Mouse (Mus musculus): Measurements from ENCODE around the gene Mag.

DNA sequence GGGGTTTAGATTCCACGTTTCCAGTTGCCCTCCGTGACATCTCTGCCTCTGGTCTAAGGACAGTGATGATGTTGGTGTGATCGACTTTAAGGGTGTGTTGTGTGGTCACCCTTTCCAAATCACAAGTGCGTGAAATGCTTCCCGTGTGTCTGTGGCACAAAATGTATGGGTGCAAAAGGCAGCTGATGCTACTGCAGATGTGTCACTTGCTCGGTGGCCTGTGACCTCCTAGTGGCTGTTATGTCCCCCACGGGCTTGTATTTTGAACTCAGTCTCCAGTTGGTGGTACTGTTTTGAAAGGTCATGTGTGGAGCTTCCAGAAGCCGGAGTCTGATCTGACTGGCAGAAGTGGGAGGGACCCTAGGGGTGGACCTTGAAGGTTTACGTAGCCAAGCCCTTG is 22.9 kb downstream of the Mag start:
- no peak for TF ChIP-seq ZC3H11A (IDR thresholded peaks at IDR 0.05; ENCODE audit: borderline replicate concordance, low read depth, low read length)
- no peak for TF ChIP-seq HCFC1 (IDR thresholded peaks at IDR 0.05; ENCODE audit: borderline replicate concordance, insufficient read depth, low read length)
- no peak for TF ChIP-seq CHD2 (IDR thresholded peaks at IDR 0.05; ENCODE audit: low read depth, low read length)
- TF ChIP-seq MAFK (IDR thresholded peaks at IDR 0.05; ENCODE audit: insufficient read depth, low read depth, low read length) = no peak
